Mouse (Mus musculus): ENCODE results near the gene Trim30b. TPM values are rescaled to one million over a fixed set of nuclear protein-coding genes. Genes with fewer than 3 reads are reported as not detected.
"Not testable (repeated sequence)": the region's sequence is repeated elsewhere in the genome, so short reads cannot be mapped to it uniquely, and the experiment has no call there.

Gene Trim30b
- polyA plus RNA-seq (2014; fragmentation: Nextera tagmentation; extraction: Ambion mirVana) = not detected in 2 replicates

DNA sequence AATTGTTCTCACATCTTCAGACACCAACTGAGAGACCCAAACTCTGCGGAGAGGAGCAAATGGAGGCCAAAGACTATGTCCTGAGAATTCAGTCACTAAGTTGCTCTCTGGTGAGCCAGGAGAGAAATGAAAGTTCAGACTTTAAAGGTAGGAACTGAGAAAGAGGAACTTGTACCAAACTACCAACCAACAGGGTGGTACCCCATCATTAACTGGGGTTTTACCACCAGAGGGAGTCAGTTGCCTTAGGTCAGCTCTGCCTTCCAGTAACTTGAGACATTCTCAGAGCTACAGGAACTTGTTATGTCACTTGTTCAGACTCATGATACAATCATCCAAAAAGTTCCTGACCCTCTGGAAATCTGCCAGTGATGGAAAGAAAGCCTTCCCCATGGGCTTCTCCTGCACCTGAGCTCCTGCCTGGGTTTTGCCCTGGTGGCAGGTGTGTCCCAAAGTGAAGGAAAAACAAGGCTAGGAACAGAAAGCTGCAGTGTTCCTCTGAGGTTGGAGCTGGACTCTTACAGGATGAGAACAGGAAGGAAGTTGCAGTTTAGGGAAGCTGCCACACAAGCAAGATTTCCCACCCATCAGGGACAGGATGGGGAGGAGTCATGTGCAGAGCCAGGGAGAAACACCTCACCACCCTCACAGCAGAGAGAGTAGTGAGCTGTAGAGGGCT, at the start of gene Trim30b:
TSS of gene Trim30b (minus strand) at position 149 of the 679 bp plus-strand sequence.
- no peaks in the 10 kb centered on the region for H3K36me3 ChIP-seq (ENCODE audit: control insufficient read depth, insufficient read depth, low read length)
- ATAC-seq (ENCODE audit: low FRiP score) = no peak
- H3K4me2 ChIP-seq = no peak within 1 kb of the TSS
- no peak within 1 kb of the TSS for H3K27ac ChIP-seq (ENCODE audit: low read depth, low read length)
- H3K9me3 ChIP-seq (ENCODE audit: control insufficient read depth, low read length) = no peaks in the 10 kb centered on the region
- no peak for DNase-seq (ENCODE audit: low spot score, missing footprints)
- 74% methylated on average over 1 of the region's 1 CpGs for WGBS
- H3K4me1 ChIP-seq (ENCODE audit: control insufficient read depth, insufficient read depth, low read length) = no peaks in the 10 kb centered on the region
- H3K27me3 ChIP-seq (ENCODE audit: control insufficient read depth, insufficient read depth, low read length) = no peaks in the 10 kb centered on the region
- H3K4me3 ChIP-seq (ENCODE audit: low read depth, low read length) = no peak within 1 kb of the TSS
- H3K9ac ChIP-seq (ENCODE audit: low read length) = no peak within 1 kb of the TSS

GRCm38 (mm10) chr7:104404460-104404950, 34.8 kb upstream of the Trim30b start:
- H3K9ac ChIP-seq (ENCODE audit: low read length) = no peak overlapping the region
- DNase-seq (ENCODE audit: low spot score, missing footprints) (no peak), ATAC-seq (ENCODE audit: low FRiP score) (no peak)
- H3K4me3 ChIP-seq (ENCODE audit: low read depth, low read length) = no peak overlapping the region
- no peaks in the 10 kb centered on the region for H3K4me1 ChIP-seq (ENCODE audit: control insufficient read depth, insufficient read depth, low read length)
- no peak overlapping the region for H3K27ac ChIP-seq (ENCODE audit: low read depth, low read length)
- 96% methylated on average over 3 of the region's 3 CpGs for WGBS
- no peaks in the 10 kb centered on the region for H3K27me3 ChIP-seq (ENCODE audit: control insufficient read depth, insufficient read depth, low read length)
- no peaks in the 10 kb centered on the region for H3K36me3 ChIP-seq (ENCODE audit: control insufficient read depth, insufficient read depth, low read length)
- no peak overlapping the region for H3K4me2 ChIP-seq
- no peaks in the 10 kb centered on the region for H3K9me3 ChIP-seq (ENCODE audit: control insufficient read depth, low read length)

GRCm38 (mm10) chr7:104401140-104401539, 31.5 kb upstream of the Trim30b start:
- Histone ChIP-seq H3K4me3 (ENCODE audit: low read depth, low read length) (no peak overlapping the region), H3K9me3 (ENCODE audit: control insufficient read depth, low read length) (no peaks in the 10 kb centered on the region), H3K27me3 (ENCODE audit: control insufficient read depth, insufficient read depth, low read length) (no peaks in the 10 kb centered on the region), H3K27ac (ENCODE audit: low read depth, low read length) (no peak overlapping the region), H3K36me3 (ENCODE audit: control insufficient read depth, insufficient read depth, low read length) (no peaks in the 10 kb centered on the region), H3K4me2 (no peak overlapping the region), H3K9ac (ENCODE audit: low read length) (no peak overlapping the region), H3K4me1 (ENCODE audit: control insufficient read depth, insufficient read depth, low read length) (no peaks in the 10 kb centered on the region)
- DNase-seq (ENCODE audit: low spot score, missing footprints) (no peak), ATAC-seq (ENCODE audit: low FRiP score) (no peak)

DNA sequence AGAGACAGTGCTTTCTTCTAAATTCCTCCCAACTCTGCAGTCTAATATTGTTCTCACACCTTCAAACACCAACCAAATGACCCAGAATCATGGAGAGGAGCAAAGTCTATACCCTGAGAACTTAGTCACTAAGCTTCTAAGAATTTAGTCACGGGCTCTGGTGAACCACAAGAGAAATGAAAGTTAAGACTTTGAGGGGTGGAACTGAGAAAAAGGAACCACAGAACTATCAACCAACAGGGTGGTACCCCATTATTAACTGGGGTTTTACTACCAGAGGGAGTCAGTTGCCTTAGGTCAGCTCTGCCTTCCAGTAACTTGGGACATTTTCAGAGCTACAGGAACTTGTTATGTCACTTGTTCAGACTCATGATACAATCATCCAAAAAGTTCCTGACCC, 31.0 kb upstream of the Trim30b start, which contains the start of gene Trim30c:
TSS of gene Trim30c (minus strand) at position 140 of the 400 bp plus-strand sequence.
- no peak within 1 kb of the TSS for H3K4me2 ChIP-seq
- H3K9ac ChIP-seq (ENCODE audit: low read length) = no peak within 1 kb of the TSS
- no peak within 1 kb of the TSS for H3K27ac ChIP-seq (ENCODE audit: low read depth, low read length)
- H3K36me3 ChIP-seq (ENCODE audit: control insufficient read depth, insufficient read depth, low read length) = no peaks in the 10 kb centered on the region
- WGBS = 79% methylated on average over 1 of the region's 1 CpGs
- H3K27me3 ChIP-seq (ENCODE audit: control insufficient read depth, insufficient read depth, low read length) = no peaks in the 10 kb centered on the region
- H3K4me1 ChIP-seq (ENCODE audit: control insufficient read depth, insufficient read depth, low read length) = no peaks in the 10 kb centered on the region
- no peaks in the 10 kb centered on the region for H3K9me3 ChIP-seq (ENCODE audit: control insufficient read depth, low read length)
- DNase-seq (ENCODE audit: low spot score, missing footprints) = no peak
- no peak within 1 kb of the TSS for H3K4me3 ChIP-seq (ENCODE audit: low read depth, low read length)
- no peak for ATAC-seq (ENCODE audit: low FRiP score)

GRCm38 (mm10) chr7:104398492-104398891, 28.8 kb upstream of the Trim30b start:
- Histone ChIP-seq H3K36me3 (ENCODE audit: control insufficient read depth, insufficient read depth, low read length) (no peaks in the 10 kb centered on the region), H3K4me2 (no peak overlapping the region), H3K4me1 (ENCODE audit: control insufficient read depth, insufficient read depth, low read length) (no peaks in the 10 kb centered on the region), H3K9ac (ENCODE audit: low read length) (no peak overlapping the region), H3K4me3 (ENCODE audit: low read depth, low read length) (no peak overlapping the region), H3K27ac (ENCODE audit: low read depth, low read length) (no peak overlapping the region), H3K27me3 (ENCODE audit: control insufficient read depth, insufficient read depth, low read length) (no peaks in the 10 kb centered on the region), H3K9me3 (ENCODE audit: control insufficient read depth, low read length) (no peaks in the 10 kb centered on the region)
- no peak for ATAC-seq (ENCODE audit: low FRiP score)
- no peak for DNase-seq (ENCODE audit: low spot score, missing footprints)
- 88% methylated on average over 1 of the region's 1 CpGs for WGBS

DNA sequence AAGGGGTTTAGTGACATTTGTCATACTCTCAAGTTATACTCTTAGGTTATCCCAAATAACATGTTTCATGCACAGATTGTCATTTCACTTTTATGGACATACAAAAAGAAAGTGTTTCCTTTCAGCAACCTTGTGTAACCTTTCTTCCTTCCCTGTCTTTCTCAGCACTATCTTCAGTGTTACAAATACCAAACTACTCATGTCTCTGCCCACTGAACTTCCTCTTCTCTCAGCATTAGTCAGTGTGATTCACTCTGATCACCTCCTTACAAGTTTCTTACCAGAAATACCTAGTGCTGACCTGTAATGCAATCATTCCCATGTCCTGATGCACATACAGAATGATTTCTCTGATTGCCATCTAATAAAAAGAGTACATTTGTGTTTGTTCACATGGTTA, 3.3 kb downstream of the Trim30b start:
- Histone ChIP-seq H3K4me3 (ENCODE audit: low read depth, low read length) (no peak overlapping the region), H3K27ac (ENCODE audit: low read depth, low read length) (no peak overlapping the region), H3K4me1 (ENCODE audit: control insufficient read depth, insufficient read depth, low read length) (no peaks in the 10 kb centered on the region), H3K27me3 (ENCODE audit: control insufficient read depth, insufficient read depth, low read length) (no peaks in the 10 kb centered on the region), H3K36me3 (ENCODE audit: control insufficient read depth, insufficient read depth, low read length) (no peaks in the 10 kb centered on the region), H3K4me2 (no peak overlapping the region), H3K9me3 (ENCODE audit: control insufficient read depth, low read length) (no peaks in the 10 kb centered on the region), H3K9ac (ENCODE audit: low read length) (no peak overlapping the region)
- DNase-seq (ENCODE audit: low spot score, missing footprints) (no peak), ATAC-seq (ENCODE audit: low FRiP score) (no peak)

DNA sequence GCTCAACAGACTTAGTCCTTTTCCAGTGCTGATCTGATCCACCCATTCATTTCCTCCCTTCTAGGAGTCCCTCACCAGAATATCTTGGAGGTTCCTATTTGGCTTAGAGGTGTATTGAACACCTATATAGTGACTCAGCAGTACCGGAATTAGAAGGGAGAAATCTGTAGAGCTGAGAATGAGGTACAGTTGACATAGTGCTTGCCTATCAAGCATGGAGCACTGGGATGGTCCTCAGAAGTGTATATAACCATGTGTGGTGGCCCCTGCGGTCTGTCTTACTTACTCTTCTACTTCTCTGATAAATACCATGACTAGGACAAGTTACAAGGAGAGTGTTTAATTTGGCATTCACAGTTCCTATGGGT, 16.1 kb downstream of the Trim30b start:
- ATAC-seq (ENCODE audit: low FRiP score) = peak; percentile 47
- DNase-seq (ENCODE audit: low spot score, missing footprints) = peak; percentile 85
- Histone ChIP-seq H3K9ac (ENCODE audit: low read length) (no peak overlapping the region), H3K9me3 (ENCODE audit: control insufficient read depth, low read length) (no peaks in the 10 kb centered on the region), H3K4me2 (no peak overlapping the region), H3K27me3 (ENCODE audit: control insufficient read depth, insufficient read depth, low read length) (no peaks in the 10 kb centered on the region), H3K4me1 (ENCODE audit: control insufficient read depth, insufficient read depth, low read length) (no peaks in the 10 kb centered on the region), H3K4me3 (ENCODE audit: low read depth, low read length) (no peak overlapping the region), H3K27ac (ENCODE audit: low read depth, low read length) (no peak overlapping the region), H3K36me3 (ENCODE audit: control insufficient read depth, insufficient read depth, low read length) (no peaks in the 10 kb centered on the region)
- WGBS = 84% methylated on average over 2 of the region's 2 CpGs

DNA sequence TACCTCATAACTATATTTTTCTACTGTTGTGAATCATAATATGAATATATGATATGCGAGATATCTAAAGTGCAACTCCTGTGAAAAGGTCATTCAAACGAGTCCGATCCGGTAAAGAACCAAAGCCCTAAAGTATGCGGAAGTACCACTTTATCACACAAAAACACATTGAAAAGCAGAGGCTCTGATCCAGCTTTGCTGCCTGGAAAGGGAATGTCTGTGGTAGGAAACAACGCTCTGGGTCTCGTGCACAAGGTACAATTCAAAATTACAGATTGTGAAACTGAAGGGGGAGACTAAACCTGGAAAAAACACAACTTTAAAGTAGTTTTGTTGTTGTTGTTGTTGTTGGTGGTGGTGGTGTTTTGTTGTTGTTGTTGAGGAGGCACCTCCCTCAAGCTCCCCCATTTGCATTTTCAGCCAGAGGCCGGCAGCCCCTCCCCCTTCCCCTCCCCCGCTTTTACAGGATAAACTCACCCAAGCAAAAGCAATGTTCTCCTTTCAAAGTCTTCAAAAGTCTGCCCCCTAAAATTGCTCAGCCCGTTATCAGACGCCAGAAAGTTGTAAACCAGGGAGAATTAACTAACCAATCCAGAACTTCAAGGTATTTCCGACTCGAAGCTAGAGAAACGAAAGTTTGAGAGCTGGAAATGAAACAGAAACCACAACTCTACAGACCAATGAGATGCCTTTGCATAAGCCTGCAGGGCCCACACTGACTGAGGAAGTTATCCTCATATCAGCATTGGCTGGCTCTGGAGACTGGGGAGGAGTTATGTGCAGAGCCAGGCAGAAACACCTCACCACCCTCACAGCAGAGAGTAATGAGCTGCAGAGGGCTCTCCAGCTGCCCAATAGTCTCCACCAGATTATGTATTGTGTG, 16.7 kb downstream of the Trim30b start, which contains the start of gene Trim12c:
TSS of gene Trim12c (minus strand) at position 646 of the 883 bp plus-strand sequence.
- Histone ChIP-seq H3K9ac (ENCODE audit: low read length) (peak within 1 kb of the TSS; percentile 36; the same call in 1 of the 2 replicates), H3K4me3 (ENCODE audit: low read depth, low read length) (peak within 1 kb of the TSS; percentile 23), H3K4me1 (ENCODE audit: control insufficient read depth, insufficient read depth, low read length) (no peaks in the 10 kb centered on the region)

GRCm38 (mm10) chr7:104348043-104348442, 21.6 kb downstream of the Trim30b start:
- not testable (repeated sequence) for DNase-seq (ENCODE audit: low spot score, missing footprints); H3K27me3 ChIP-seq (ENCODE audit: control insufficient read depth, insufficient read depth, low read length); H3K4me3 ChIP-seq (ENCODE audit: low read depth, low read length); H3K36me3 ChIP-seq (ENCODE audit: control insufficient read depth, insufficient read depth, low read length); H3K4me2 ChIP-seq; H3K9me3 ChIP-seq (ENCODE audit: control insufficient read depth, low read length); H3K4me1 ChIP-seq (ENCODE audit: control insufficient read depth, insufficient read depth, low read length); ATAC-seq (ENCODE audit: low FRiP score); H3K27ac ChIP-seq (ENCODE audit: low read depth, low read length); H3K9ac ChIP-seq (ENCODE audit: low read length)
- WGBS = 88% methylated on average over 4 of the region's 4 CpGs

More for the DNA sequence above, 16.7 kb downstream of the Trim30b start, which contains the start of gene Trim12c:
- WGBS = 9% methylated on average over 14 of the region's 14 CpGs
- Histone ChIP-seq H3K9me3 (ENCODE audit: control insufficient read depth, low read length) (no peaks in the 10 kb centered on the region), H3K27me3 (ENCODE audit: control insufficient read depth, insufficient read depth, low read length) (no peaks in the 10 kb centered on the region), H3K27ac (ENCODE audit: low read depth, low read length) (no peak within 1 kb of the TSS), H3K36me3 (ENCODE audit: control insufficient read depth, insufficient read depth, low read length) (no peaks in the 10 kb centered on the region), H3K4me2 (peak within 1 kb of the TSS; percentile 39; the same call in 1 of the 2 replicates)
- DNase-seq (ENCODE audit: low spot score, missing footprints) (peak; percentile 87), ATAC-seq (ENCODE audit: low FRiP score) (peak; percentile 93)

All from midbrain, embryonic 11.5 days (tissue).